Mouse (Mus musculus): Measurements from ENCODE around the gene Fam102a.

GRCm38 (mm10) chr2:32568149-32568548, 33.0 kb downstream of the Fam102a start:
- no peak for TF ChIP-seq POLR2A (IDR thresholded peaks at IDR 0.05; ENCODE audit: borderline replicate concordance, insufficient read depth, low read length)
- no peak for TF ChIP-seq CTCF (IDR thresholded peaks at IDR 0.05; ENCODE audit: borderline replicate concordance, insufficient read depth, low read depth, low read length)
